Mouse (Mus musculus): Measurements from ENCODE around the gene Traf4. TPM values are rescaled to one million over a fixed set of nuclear protein-coding genes. Genes with fewer than 3 reads are reported as not detected.

Gene Traf4
- total RNA-seq, 4 experiments from 2014 or later = 2.9 to 3.5 (median 3.2) TPM

Small RNA genes lying within 50 kb of the gene (microRNA-seq; reads per million reads assigned to microRNA genes)
- not detected for gene Mir7653

Other genes with a start within 250 kb of the Traf4 start
- gene Sez6, start 234.8 kb downstream of the Traf4 start, total RNA-seq (2022) = under 1 TPM in 3 of 4 experiments, not detected in 1; 0.21 to 0.29 (median 0.24) TPM
- gene Phf12, start 182.8 kb downstream of the Traf4 start, total RNA-seq (2022) = 10 to 100 TPM; 13.1 to 15.1 (median 13.8) TPM
- gene Dhrs13, start 133.3 kb downstream of the Traf4 start, total RNA-seq (2022) = under 1 TPM; 0.63 to 0.99 (median 0.79) TPM
- 10 to 100 TPM; 43.7 to 49.7 (median 48.6) TPM for gene Flot2, start 127.7 kb downstream of the Traf4 start, total RNA-seq (2022)
- gene Eral1, start 85.2 kb downstream of the Traf4 start, total RNA-seq (2022) = 10 to 100 TPM; 20.5 to 22.9 (median 22.6) TPM
- gene Fam222b, start 70.9 kb downstream of the Traf4 start, total RNA-seq (2022) = 1 to 10 TPM; 5.6 to 7.8 (median 7.3) TPM
- under 1 TPM; 0.19 to 0.73 (median 0.50) TPM for gene Nek8, start 11.1 kb upstream of the Traf4 start, total RNA-seq (2022)
- 1 to 10 TPM in 1 of 4 experiments, under 1 TPM in 3; 0.56 to 1.7 (median 0.64) TPM for gene Tlcd1, start 11.1 kb upstream of the Traf4 start, total RNA-seq (2022)
- 100 to 1,000 TPM; 671 to 835 (median 744) TPM for gene Rpl23a, start 18.0 kb upstream of the Traf4 start, total RNA-seq (2022)
- gene Rab34, start 22.8 kb upstream of the Traf4 start, total RNA-seq (2022) = 1 to 10 TPM; 1.6 to 5.5 (median 3.4) TPM
- gene Proca1, start 27.8 kb upstream of the Traf4 start, total RNA-seq (2022) = under 1 TPM; 0.34 to 0.88 (median 0.52) TPM
- 10 to 100 TPM; 46.6 to 51.5 (median 47.2) TPM for gene Sdf2, start 80.2 kb upstream of the Traf4 start, total RNA-seq (2022)
- gene Supt6, start 80.4 kb upstream of the Traf4 start, total RNA-seq (2022) = 10 to 100 TPM; 27.8 to 33.0 (median 31.7) TPM
- 100 to 1,000 TPM; 211 to 289 (median 233) TPM for gene 2610507B11Rik, start 96.2 kb upstream of the Traf4 start, total RNA-seq (2022)
- gene BC030499, start 125.3 kb upstream of the Traf4 start, total RNA-seq (2022) = under 1 TPM; 0.13 to 0.49 (median 0.16) TPM
- 1 to 10 TPM; 2.2 to 2.8 (median 2.6) TPM for gene Spag5, start 135.9 kb upstream of the Traf4 start, total RNA-seq (2022)
- gene Aldoc, start 157.4 kb upstream of the Traf4 start, total RNA-seq (2022) = 1 to 10 TPM; 1.5 to 2.2 (median 1.7) TPM
- gene Pigs, start 162.8 kb upstream of the Traf4 start, total RNA-seq (2022) = 10 to 100 TPM; 19.1 to 25.1 (median 21.3) TPM
- gene Unc119, start 177.9 kb upstream of the Traf4 start, total RNA-seq (2022) = 10 to 100 TPM in 1 of 4 experiments, 1 to 10 TPM in 3; 5.3 to 14.9 (median 8.4) TPM
- gene Foxn1, start 221.0 kb upstream of the Traf4 start, total RNA-seq (2022) = not detected

Measured in gastrocnemius, adult 8-10 months (tissue).